14 mouse cellular contexts compared by ENCODE assay signal in the genomic region with DNA sequence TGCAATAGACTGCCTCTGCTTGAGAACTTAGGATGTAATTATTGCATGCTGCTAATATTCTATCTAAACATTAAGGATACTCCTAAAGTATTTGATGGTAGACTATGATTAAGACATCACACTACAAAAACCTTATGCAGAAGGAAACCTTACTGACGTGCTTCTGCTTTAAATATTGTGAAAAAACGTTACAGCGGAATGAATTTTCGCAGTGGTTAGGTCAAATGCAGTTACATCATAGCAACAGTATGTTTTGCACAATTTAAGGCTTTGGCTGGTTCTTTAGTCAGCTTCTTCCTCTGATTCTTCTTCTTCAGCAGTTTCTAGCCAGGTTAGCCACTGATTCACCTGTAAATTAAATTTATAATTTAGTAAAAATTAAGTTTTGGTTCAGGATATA.
"Had no signal": no experiment of that assay in that cellular context is flagged by ENCODE, and none has a peak within 500 bp of the region (broad histone marks: within the 10 kb centered on the region; RNA-seq: fewer than 3 reads in every experiment).

No protein-coding gene starts in this region.

- ATAC-seq: hindbrain, postnatal 0 days; intestine, embryonic 16.5 days had no signal

- DNase-seq: gastrocnemius, postnatal 14 days; gastrocnemius, postnatal 36 days; heart, adult 18-20 months; heart, postnatal 14 days; heart, postnatal 36 days; kidney, adult 11 months; kidney, adult 2 months; kidney, adult 9 months; kidney, postnatal 25 days; kidney, postnatal 4 days; liver; liver, embryonic 13.5 days had no signal
